Comparison of ENCODE assay signal across 8 mouse cellular contexts in the genomic region with DNA sequence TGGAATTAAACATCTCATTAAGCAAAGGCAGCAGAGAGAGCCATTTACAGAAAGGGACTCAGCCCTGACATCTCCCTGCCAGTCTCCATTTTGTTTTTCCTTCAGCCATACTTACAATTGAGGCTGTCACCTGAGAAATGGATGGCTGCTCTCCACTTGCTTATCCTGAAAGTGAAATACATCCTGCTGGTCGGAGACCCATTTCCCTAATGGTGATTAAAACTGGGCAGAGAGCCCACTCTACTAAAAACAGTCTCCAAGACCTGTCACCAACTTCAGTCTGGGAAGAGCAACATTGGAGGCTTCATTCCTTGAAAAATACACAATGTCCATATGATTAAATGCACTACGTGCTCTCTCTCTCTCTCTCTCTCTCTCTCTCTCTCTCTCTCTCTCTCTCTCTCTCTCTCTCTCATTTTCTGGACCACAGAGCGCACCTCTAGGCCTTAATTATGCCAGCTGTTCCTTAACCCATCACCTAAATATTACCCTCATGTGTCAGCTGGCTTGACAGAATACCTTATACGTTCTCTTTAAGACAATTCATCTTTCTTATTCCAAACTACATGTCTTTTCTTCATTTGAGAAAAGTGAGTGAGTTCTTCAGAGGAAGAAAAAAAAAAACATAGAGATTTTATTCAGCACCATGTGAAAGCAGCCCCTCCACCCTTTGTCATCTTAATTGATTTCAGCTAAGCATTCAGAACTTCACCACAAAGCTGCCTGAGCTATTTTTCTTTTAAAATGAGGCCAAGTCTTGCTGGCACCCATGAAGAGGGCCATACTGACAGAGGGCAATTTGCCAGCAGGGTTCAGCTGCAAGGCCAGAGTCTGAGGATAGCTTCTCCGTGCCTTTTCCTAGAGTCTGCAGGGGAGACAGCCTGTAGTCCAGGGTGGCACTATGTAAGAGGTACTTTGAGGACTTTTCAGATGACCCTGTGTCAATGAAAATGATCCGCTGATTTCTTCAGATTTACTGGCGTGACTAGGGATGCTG. TPM values are rescaled to one million over a fixed set of nuclear protein-coding genes. Genes with fewer than 3 reads are reported as not detected.
A peak's percentile ranks its signal among the peaks of the same experiment; 100 is the strongest.
DNase-seq lines count a peak whose midpoint lies in the region; ATAC-seq lines count a peak whose summit lies in the region.

No protein-coding gene starts in this region.

- no peak for DNase-seq in kidney, adult 11 months
- peak; percentile 30 for DNase-seq in MN1 (ENCODE audit: low spot score)
- peak; percentile 83 for DNase-seq in cerebellum, adult 11-12 months
- DNase-seq in natural killer cell, adult 2 months (ENCODE audit: low spot score in 2 of 2) = no peak
- DNase-seq in gastrocnemius, postnatal 10 days = no peak

- H3K36me3 ChIP-seq in kidney, embryonic 15.5 days = no peaks in the 10 kb centered on the region
- no peaks in the 10 kb centered on the region for H3K36me3 ChIP-seq in hindbrain, embryonic 15.5 days

- H3K9me3 ChIP-seq in kidney, embryonic 15.5 days (replicated peaks) = no peaks in the 10 kb centered on the region
- no peaks in the 10 kb centered on the region for H3K9me3 ChIP-seq in hindbrain, embryonic 15.5 days

- no peak overlapping the region for H3K27ac ChIP-seq in kidney, embryonic 15.5 days
- peak overlapping the region; percentile 23 for H3K27ac ChIP-seq in hindbrain, embryonic 15.5 days (replicated peaks)

- H3K27me3 ChIP-seq in kidney, embryonic 15.5 days = no peaks in the 10 kb centered on the region
- no peaks in the 10 kb centered on the region for H3K27me3 ChIP-seq in hindbrain, embryonic 15.5 days

- H3K9ac ChIP-seq in kidney, embryonic 15.5 days = no peak overlapping the region
- no peak overlapping the region for H3K9ac ChIP-seq in hindbrain, embryonic 15.5 days

- H3K4me1 ChIP-seq in kidney, embryonic 15.5 days = peaks cover 3% of the 10 kb centered on the region; the same call in 1 of the 2 replicates
- H3K4me1 ChIP-seq in hindbrain, embryonic 15.5 days (replicated peaks) = peaks cover 39% of the 10 kb centered on the region

- H3K4me2 ChIP-seq in kidney, embryonic 15.5 days = no peak overlapping the region
- H3K4me2 ChIP-seq in hindbrain, embryonic 15.5 days = no peak overlapping the region

- peak; percentile 43; the same call in 1 of the 2 replicates for ATAC-seq in kidney, embryonic 15.5 days (replicated peaks; ENCODE audit: low FRiP score)
- ATAC-seq in hindbrain, embryonic 15.5 days (ENCODE audit: low FRiP score, low read depth) = peak; percentile 86
- ATAC-seq in monocyte, adult 5-6 weeks (replicated peaks; ENCODE audit: insufficient number of reproducible peaks, low FRiP score, low TSS enrichment, poor library complexity, severe bottlenecking) = no peak

- no peak overlapping the region for H3K4me3 ChIP-seq in kidney, embryonic 15.5 days (replicated peaks)
- no peak overlapping the region for H3K4me3 ChIP-seq in hindbrain, embryonic 15.5 days

- WGBS in kidney, embryonic 15.5 days = 53% methylated on average over 7 of the region's 7 CpGs
- WGBS in hindbrain, embryonic 15.5 days = 30% methylated on average over 7 of the region's 7 CpGs

RNA-seq across cellular contexts. Expression of gene Map2, which starts 51.6 kb away (rescaled TPM):
- polyA plus RNA-seq in kidney, embryonic 15.5 days (2015; fragmentation: Nextera tagmentation; extraction: Ambion mirVana) = 9.6 and 9.8 TPM in 2 replicates
- polyA plus RNA-seq in hindbrain, embryonic 15.5 days (2015; fragmentation: Nextera tagmentation; extraction: Ambion mirVana) = 362 and 369 TPM in 2 replicates
- total RNA-seq in monocyte, adult 5-6 weeks (2017) = 0.10 to 0.29 TPM in 2 of 3 replicates, not detected in the other
- total RNA-seq in gastrocnemius, postnatal 10 days (2021) = 10 to 100 TPM in 1 of 2 experiments, 1 to 10 TPM in 1; 7.5 to 12.3 TPM

Comparison
In these comparisons a context has a peak if more than half of its experiments do, and no peak if none do; other contexts are left out.
1. DNase-seq: peak in MN1 (single experiment) and cerebellum, adult 11-12 months (single experiment); none in kidney, adult 11 months (single experiment), natural killer cell, adult 2 months (0 of 2) and gastrocnemius, postnatal 10 days (single experiment).